Comparison of ENCODE assay signal across 8 mouse cellular contexts in genomic region chr2:65931841-65932311, GRCm38 (mm10).
DNase-seq lines count a peak whose midpoint lies in the region; ATAC-seq and TF ChIP-seq lines count a peak whose summit lies in the region.

No protein-coding gene starts in this region.

- no peaks in the 10 kb centered on the region for H3K9me3 ChIP-seq in embryonic facial prominence, embryonic 11.5 days (replicated peaks; ENCODE audit: control insufficient read depth, low read length)
- no peaks in the 10 kb centered on the region for H3K9me3 ChIP-seq in liver, embryonic 15.5 days (replicated peaks)

- TF ChIP-seq POLR2A in heart, adult 2 months (IDR thresholded peaks at IDR 0.05; ENCODE audit: insufficient read depth, low read depth, low read length), result no peak

- H3K4me3 ChIP-seq in heart, adult 2 months, result peak overlapping the region; percentile 46
- H3K4me3 ChIP-seq in embryonic facial prominence, embryonic 11.5 days (ENCODE audit: low read depth, low read length), result peak overlapping the region; percentile 38
- peak overlapping the region; percentile 49 for H3K4me3 ChIP-seq in liver, embryonic 15.5 days (replicated peaks)

- no peaks in the 10 kb centered on the region for H3K36me3 ChIP-seq in heart, adult 2 months (ENCODE audit: control insufficient read depth, insufficient read depth, low read length)
- no peaks in the 10 kb centered on the region for H3K36me3 ChIP-seq in embryonic facial prominence, embryonic 11.5 days (replicated peaks; ENCODE audit: control insufficient read depth, insufficient read depth, low read depth, low read length)
- no peaks in the 10 kb centered on the region for H3K36me3 ChIP-seq in liver, embryonic 15.5 days (replicated peaks)

- peak; percentile 94 for ATAC-seq in embryonic facial prominence, embryonic 11.5 days (replicated peaks; ENCODE audit: insufficient number of reproducible peaks, low FRiP score, low TSS enrichment, low read depth)
- no peak for ATAC-seq in liver, embryonic 15.5 days (ENCODE audit: insufficient read depth)

- TF ChIP-seq CTCF in heart, adult 2 months (IDR thresholded peaks at IDR 0.05), result no peak

- H3K79me2 ChIP-seq in heart, adult 2 months (replicated peaks; ENCODE audit: control insufficient read depth, insufficient read depth, low read length), result 0 out of 2 replicates have a peak, but pooled peaks cover 4% of the 10 kb centered on the region

- H3K9ac ChIP-seq in heart, adult 2 months (ENCODE audit: low read depth, low read length), result 0 out of 2 replicates have a peak overlapping the region, but pooled peaks have one; percentile 31
- peak overlapping the region; percentile 43; the same call in 1 of the 2 replicates for H3K9ac ChIP-seq in embryonic facial prominence, embryonic 11.5 days (replicated peaks; ENCODE audit: low read length)
- H3K9ac ChIP-seq in liver, embryonic 15.5 days, result no peak overlapping the region

- intact Hi-C loops in heart, adult 2 months (cut with DNase I), result no loop called here
- intact Hi-C loops in heart, postnatal 14 days (cut with DNase I), result no loop called here

- WGBS in heart, adult 2 months, result 4% methylated on average over 11 of the region's 11 CpGs
- 3% methylated on average over 11 of the region's 11 CpGs for WGBS in embryonic facial prominence, embryonic 11.5 days
- 3% methylated on average over 11 of the region's 11 CpGs for WGBS in liver, embryonic 15.5 days (ENCODE audit: insufficient replicate concordance)

- TF ChIP-seq EP300 in heart, adult 2 months (IDR thresholded peaks at IDR 0.05; ENCODE audit: insufficient read depth, low read depth, low read length), result no peak

- peak; percentile 11 to 24 for DNase-seq in heart, adult 2 months
- no peak for DNase-seq in heart, adult 8-10 months (ENCODE audit: low spot score)
- peak; percentile 78 for DNase-seq in embryonic facial prominence, embryonic 11.5 days (ENCODE audit: low spot score)
- DNase-seq in heart, postnatal 14 days, result peak; percentile 11 to 36
- DNase-seq in layer of hippocampus, adult 18-20 months (ENCODE audit: low spot score in 2 of 2), result peak; percentile 72 to 84
- DNase-seq in retina, embryonic 14.5 days (ENCODE audit: low spot score), result peak; percentile 87
- no peak for DNase-seq in adipocyte (ENCODE audit: low spot score)

- H3K4me1 ChIP-seq in heart, adult 2 months (ENCODE audit: control insufficient read depth, insufficient read depth, low read length), result no peaks in the 10 kb centered on the region
- H3K4me1 ChIP-seq in embryonic facial prominence, embryonic 11.5 days (ENCODE audit: control insufficient read depth, insufficient read depth, low read length), result no peaks in the 10 kb centered on the region
- H3K4me1 ChIP-seq in liver, embryonic 15.5 days (replicated peaks), result peaks cover 5% of the 10 kb centered on the region; the same call in 1 of the 2 replicates

- H3K27me3 ChIP-seq in heart, adult 2 months (ENCODE audit: control insufficient read depth, insufficient read depth, low read length), result no peaks in the 10 kb centered on the region
- H3K27me3 ChIP-seq in embryonic facial prominence, embryonic 11.5 days (ENCODE audit: control insufficient read depth, insufficient read depth, low read length), result no peaks in the 10 kb centered on the region
- no peaks in the 10 kb centered on the region for H3K27me3 ChIP-seq in liver, embryonic 15.5 days

- peak overlapping the region; percentile 54 for H3K4me2 ChIP-seq in embryonic facial prominence, embryonic 11.5 days (ENCODE audit: low read depth, low read length)
- peak overlapping the region; percentile 64 for H3K4me2 ChIP-seq in liver, embryonic 15.5 days

- H3K27ac ChIP-seq in heart, adult 2 months, result no peak overlapping the region
- H3K27ac ChIP-seq in embryonic facial prominence, embryonic 11.5 days (replicated peaks; ENCODE audit: low read depth, low read length), result no peak overlapping the region
- no peak overlapping the region for H3K27ac ChIP-seq in liver, embryonic 15.5 days (replicated peaks)

Comparison
In these comparisons a context has a peak if more than half of its experiments do, and no peak if none do; other contexts are left out.
1. DNase-seq: peak in heart, adult 2 months (2 of 2), embryonic facial prominence, embryonic 11.5 days (single experiment), heart, postnatal 14 days (2 of 2), layer of hippocampus, adult 18-20 months (2 of 2) and retina, embryonic 14.5 days (single experiment); none in heart, adult 8-10 months (single experiment) and adipocyte (single experiment).
2. Peak in every context shown above with its lines, with median percentiles within 50 percentile points of each other: H3K4me3 ChIP-seq.